Mouse (Mus musculus): Measurements from ENCODE around the gene Slc8b1. TPM values are rescaled to one million over a fixed set of nuclear protein-coding genes. Genes with fewer than 3 reads are reported as not detected.

Gene Slc8b1
- 1 to 10 TPM; 1.3 to 5.9 TPM for polyA plus RNA-seq (2012; fragmentation: generic; extraction: Trizol)

GRCm38 (mm10) chr5:120510982-120511642 is at the start of gene Slc8b1:
Slc8b1 (plus strand) TSS chr5:120511168.

DNA sequence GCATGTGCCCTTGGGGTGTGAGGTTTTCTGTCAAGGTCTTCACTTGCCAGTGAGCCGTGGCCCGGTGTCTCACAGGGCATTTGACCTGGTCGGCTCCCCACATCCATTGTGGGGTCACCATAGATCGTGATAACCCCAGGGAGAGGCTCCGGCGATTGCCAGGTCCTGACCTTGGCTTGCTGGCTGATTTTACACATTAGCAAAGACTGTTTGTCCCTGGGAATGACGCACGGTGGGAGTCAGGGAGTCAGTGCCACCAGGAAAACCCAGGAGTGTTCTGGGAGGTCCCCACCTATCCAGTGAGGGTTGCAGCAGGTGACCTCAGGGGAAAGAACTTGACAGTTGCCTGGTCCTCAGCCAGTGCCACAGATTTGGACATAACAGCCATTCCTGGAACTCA is 38.2 kb upstream of the Slc8b1 start, which contains the start of gene Sdsl:
Gene Sdsl, minus strand, starts transcription at position 41 of the 400 bp plus-strand sequence.

DNA sequence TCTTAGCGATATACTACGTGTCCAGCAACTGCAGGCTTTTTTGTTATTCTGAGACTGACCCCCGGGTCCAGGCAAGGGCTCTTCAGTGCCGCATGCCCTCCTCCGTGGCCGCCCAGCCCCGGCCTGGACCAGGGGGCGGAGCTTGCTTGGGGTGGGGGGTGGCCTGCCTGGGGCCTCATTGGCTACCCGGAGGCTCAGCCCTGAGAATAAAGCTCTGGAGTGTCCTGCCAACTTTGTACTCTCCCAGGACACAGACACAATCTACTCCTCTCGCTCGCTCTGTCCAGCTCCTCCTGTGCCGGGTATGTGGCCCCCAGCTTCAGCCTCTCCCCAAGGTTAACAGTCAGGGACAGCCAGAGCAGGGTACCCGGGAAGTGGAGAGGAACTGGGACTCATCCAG is 34.7 kb upstream of the Slc8b1 start, which contains the start of gene Sds:
Gene Sds, plus strand, starts transcription at position 231 of the 400 bp plus-strand sequence.

DNA sequence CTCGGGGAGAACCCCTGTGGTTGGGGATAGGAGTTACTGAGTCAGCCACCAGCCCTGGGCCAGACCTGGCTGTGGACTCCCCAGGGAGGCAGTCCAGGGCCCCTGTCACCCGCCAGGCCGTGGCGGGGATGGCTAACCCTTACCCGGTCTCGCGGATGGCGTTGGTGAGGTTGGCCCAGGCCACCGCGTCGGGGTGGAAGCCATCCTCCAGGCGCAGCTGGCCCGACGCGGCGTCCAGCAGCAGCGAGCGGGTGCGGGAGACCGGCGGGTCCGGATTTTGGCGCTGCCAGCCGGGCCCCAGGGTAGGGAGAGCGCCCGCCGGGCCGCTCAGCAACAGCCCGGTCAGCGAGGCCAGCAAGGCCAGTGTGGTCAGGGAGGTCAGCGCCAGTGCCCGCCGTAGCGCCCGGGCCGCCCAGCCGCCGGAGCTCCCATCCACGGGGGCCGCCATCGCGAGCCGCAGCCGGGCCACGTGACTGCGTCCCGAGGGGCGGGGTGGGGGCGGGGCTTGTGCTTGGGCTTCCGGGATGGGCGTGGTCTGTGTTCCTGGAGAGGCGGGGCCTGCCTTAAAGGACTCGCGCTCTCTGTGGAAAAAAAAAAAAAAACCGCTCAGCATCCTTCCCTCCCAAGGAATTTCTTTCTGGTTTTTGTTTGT is 7.7 kb upstream of the Slc8b1 start, which contains the start of gene Plbd2:
Gene Plbd2, minus strand, starts transcription at position 482 of the 652 bp plus-strand sequence.

Other genes with a start within 250 kb of the Slc8b1 start
- gene Lhx5, start 79.5 kb upstream of the Slc8b1 start, polyA plus RNA-seq (2012; fragmentation: generic; extraction: Trizol): not detected
- gene Sdsl, start 38.4 kb upstream of the Slc8b1 start, polyA plus RNA-seq (2012; fragmentation: generic; extraction: Trizol): 1 to 10 TPM in 1 of 2 experiments, under 1 TPM in 1; 0.74 to 3.0 TPM
- under 1 TPM in 1 of 2 experiments, not detected in 1; 0.41 TPM for gene Sds, start 34.6 kb upstream of the Slc8b1 start, polyA plus RNA-seq (2012; fragmentation: generic; extraction: Trizol)
- gene Plbd2, start 7.5 kb upstream of the Slc8b1 start, polyA plus RNA-seq (2012; fragmentation: generic; extraction: Trizol): 10 to 100 TPM; 25.3 to 56.1 TPM
- 10 to 100 TPM in 1 of 2 experiments, 1 to 10 TPM in 1; 2.7 to 10.9 TPM for gene Tpcn1, start 77.5 kb downstream of the Slc8b1 start, polyA plus RNA-seq (2012; fragmentation: generic; extraction: Trizol)
- 1 to 10 TPM in 1 of 2 experiments, under 1 TPM in 1; 0.16 to 1.7 TPM for gene Iqcd, start 77.8 kb downstream of the Slc8b1 start, polyA plus RNA-seq (2012; fragmentation: generic; extraction: Trizol)
- gene Rita1, start 101.4 kb downstream of the Slc8b1 start, polyA plus RNA-seq (2012; fragmentation: generic; extraction: Trizol): 10 to 100 TPM in 1 of 2 experiments, 1 to 10 TPM in 1; 9.0 to 11.5 TPM
- gene Ddx54, start 101.6 kb downstream of the Slc8b1 start, polyA plus RNA-seq (2012; fragmentation: generic; extraction: Trizol): 10 to 100 TPM; 29.1 to 39.7 TPM
- not detected for gene Cfap73, start 123.1 kb downstream of the Slc8b1 start, polyA plus RNA-seq (2012; fragmentation: generic; extraction: Trizol)
- under 1 TPM in 1 of 2 experiments, not detected in 1; 0.06 TPM for gene Rasal1, start 137.6 kb downstream of the Slc8b1 start, polyA plus RNA-seq (2012; fragmentation: generic; extraction: Trizol)
- under 1 TPM in 1 of 2 experiments, not detected in 1; 0.11 TPM for gene Dtx1, start 200.8 kb downstream of the Slc8b1 start, polyA plus RNA-seq (2012; fragmentation: generic; extraction: Trizol)
- gene Oas2, start 238.7 kb downstream of the Slc8b1 start, polyA plus RNA-seq (2012; fragmentation: generic; extraction: Trizol): under 1 TPM in 1 of 2 experiments, not detected in 1; 0.42 TPM

Measured in C3H10T1/2 (cell line).